Mouse (Mus musculus): ENCODE results near the gene Cpne9. TPM values are rescaled to one million over a fixed set of nuclear protein-coding genes. Genes with fewer than 3 reads are reported as not detected.

Cpne9 gene
- total RNA-seq, 1 experiment: 2.9 TPM

GRCm38 (mm10) chr6:113308141-113308540 lies 26.0 kb downstream of the Cpne9 start:
- no peak for TF ChIP-seq CHD2 (IDR thresholded peaks at IDR 0.05; ENCODE audit: low read depth, low read length)
- no peak for TF ChIP-seq HCFC1 (IDR thresholded peaks at IDR 0.05; ENCODE audit: borderline replicate concordance, insufficient read depth, low read length)
- no peak for TF ChIP-seq ZNF384 (IDR thresholded peaks at IDR 0.05; ENCODE audit: low read depth, low read length)
- TF ChIP-seq MAFK (IDR thresholded peaks at IDR 0.05; ENCODE audit: insufficient read depth, low read depth, low read length): no peak
- no peak for TF ChIP-seq ZC3H11A (IDR thresholded peaks at IDR 0.05; ENCODE audit: borderline replicate concordance, low read depth, low read length)
- in situ Hi-C loops (cut with MboI; ENCODE audit: low sequenced_read_pairs in 2 of 2, unreplicated experiment in 2 of 2): no loop called here
- no peak for DNase-seq (ENCODE audit: low read depth, low spot score)

GRCm38 (mm10) chr6:113315972-113316371 lies 33.9 kb downstream of the Cpne9 start:
- Histone ChIP-seq H3K36me3 (ENCODE audit: control insufficient read depth, insufficient read depth, low read length, poor library complexity, severe bottlenecking) (peaks cover 64% of the 10 kb centered on the region), H3K4me3 (ENCODE audit: insufficient read depth in 1 of 2, low read depth in 1 of 2, low read length in 2 of 2, poor library complexity in 1 of 2, severe bottlenecking in 1 of 2) (no peak overlapping the region), H3K4me1 (ENCODE audit: control insufficient read depth in 2 of 2, insufficient read depth in 2 of 2, low read length in 2 of 2, poor library complexity in 1 of 2) (no peaks in the 10 kb centered on the region), H3K9me3 (ENCODE audit: control insufficient read depth, insufficient read depth, low read depth, low read length) (no peaks in the 10 kb centered on the region), H3K27ac (ENCODE audit: insufficient read depth, low read depth, low read length, poor library complexity, severe bottlenecking) (no peak overlapping the region), H3K9ac (ENCODE audit: insufficient read depth, low read depth, low read length, poor library complexity, severe bottlenecking) (no peak overlapping the region)
- DNase-seq (ENCODE audit: low read depth, low spot score): no peak
- TF ChIP-seq ZC3H11A (IDR thresholded peaks at IDR 0.05; ENCODE audit: borderline replicate concordance, low read depth, low read length) (no peak), ZNF384 (IDR thresholded peaks at IDR 0.05; ENCODE audit: low read depth, low read length) (no peak), HCFC1 (IDR thresholded peaks at IDR 0.05; ENCODE audit: borderline replicate concordance, insufficient read depth, low read length) (no peak), CHD2 (IDR thresholded peaks at IDR 0.05; ENCODE audit: low read depth, low read length) (no peak), MAFK (IDR thresholded peaks at IDR 0.05; ENCODE audit: insufficient read depth, low read depth, low read length) (no peak)
- in situ Hi-C loops (cut with MboI; ENCODE audit: low sequenced_read_pairs in 2 of 2, unreplicated experiment in 2 of 2): no loop called here

More at GRCm38 (mm10) chr6:113308141-113308540, 26.0 kb downstream of the Cpne9 start:
- peaks cover 10% of the 10 kb centered on the region; the same call in 1 of the 2 replicates for H3K36me3 ChIP-seq (ENCODE audit: control insufficient read depth, insufficient read depth, low read length, poor library complexity, severe bottlenecking)
- H3K9me3 ChIP-seq (ENCODE audit: control insufficient read depth, insufficient read depth, low read depth, low read length): no peaks in the 10 kb centered on the region
- no peak overlapping the region for H3K27ac ChIP-seq (ENCODE audit: insufficient read depth, low read depth, low read length, poor library complexity, severe bottlenecking)
- peak overlapping the region; percentile 98 for H3K9ac ChIP-seq (ENCODE audit: insufficient read depth, low read depth, low read length, poor library complexity, severe bottlenecking)
- H3K4me3 ChIP-seq (ENCODE audit: insufficient read depth in 1 of 2, low read depth in 1 of 2, low read length in 2 of 2, poor library complexity in 1 of 2, severe bottlenecking in 1 of 2): peak overlapping the region; percentile 89 to 97
- H3K4me1 ChIP-seq (ENCODE audit: control insufficient read depth in 2 of 2, insufficient read depth in 2 of 2, low read length in 2 of 2, poor library complexity in 1 of 2): peaks cover 2 to 3% of the 10 kb centered on the region in 2 experiments; a peak in 2 of 4 replicates

GRCm38 (mm10) chr6:113326533-113327315 lies 44.6 kb downstream of the Cpne9 start, which contains the start of gene Ogg1:
TSS of gene Ogg1 (plus strand) at chr6:113326972.
- in situ Hi-C loops (cut with MboI; ENCODE audit: low sequenced_read_pairs in 2 of 2, unreplicated experiment in 2 of 2): no loop called here
- peak within 1 kb of the TSS; percentile 86 for H3K9ac ChIP-seq (ENCODE audit: insufficient read depth, low read depth, low read length, poor library complexity, severe bottlenecking)
- TF ChIP-seq ZC3H11A (IDR thresholded peaks at IDR 0.05; ENCODE audit: borderline replicate concordance, low read depth, low read length) (no peak), MAFK (IDR thresholded peaks at IDR 0.05; ENCODE audit: insufficient read depth, low read depth, low read length) (no peak), HCFC1 (IDR thresholded peaks at IDR 0.05; ENCODE audit: borderline replicate concordance, insufficient read depth, low read length) (peak; percentile 69; the same call in 1 of the 2 replicates), CHD2 (IDR thresholded peaks at IDR 0.05; ENCODE audit: low read depth, low read length) (0 out of 2 replicates have a peak, but pooled peaks have one; percentile 65)
- no peaks in the 10 kb centered on the region for H3K9me3 ChIP-seq (ENCODE audit: control insufficient read depth, insufficient read depth, low read depth, low read length)
- peak within 1 kb of the TSS; percentile 69 for H3K27ac ChIP-seq (ENCODE audit: insufficient read depth, low read depth, low read length, poor library complexity, severe bottlenecking)
- H3K4me1 ChIP-seq (ENCODE audit: control insufficient read depth in 2 of 2, insufficient read depth in 2 of 2, low read length in 2 of 2, poor library complexity in 1 of 2): no peaks in the 10 kb centered on the region
- peaks cover 25% of the 10 kb centered on the region for H3K36me3 ChIP-seq (ENCODE audit: control insufficient read depth, insufficient read depth, low read length, poor library complexity, severe bottlenecking)
- H3K4me3 ChIP-seq (ENCODE audit: insufficient read depth in 1 of 2, low read depth in 1 of 2, low read length in 2 of 2, poor library complexity in 1 of 2, severe bottlenecking in 1 of 2): peak within 1 kb of the TSS; percentile 76 to 80
- peak; percentile 96 for DNase-seq (ENCODE audit: low read depth, low spot score)

- Histone ChIP-seq H3K4me1 (ENCODE audit: control insufficient read depth in 2 of 2, insufficient read depth in 2 of 2, low read length in 2 of 2, poor library complexity in 1 of 2) (no peaks in the 10 kb centered on the region), H3K9ac (ENCODE audit: insufficient read depth, low read depth, low read length, poor library complexity, severe bottlenecking) (no peak overlapping the region), H3K9me3 (ENCODE audit: control insufficient read depth, insufficient read depth, low read depth, low read length) (no peaks in the 10 kb centered on the region), H3K36me3 (ENCODE audit: control insufficient read depth, insufficient read depth, low read length, poor library complexity, severe bottlenecking) (peaks cover 16% of the 10 kb centered on the region), H3K27ac (ENCODE audit: insufficient read depth, low read depth, low read length, poor library complexity, severe bottlenecking) (no peak overlapping the region), H3K4me3 (ENCODE audit: insufficient read depth in 1 of 2, low read depth in 1 of 2, low read length in 2 of 2, poor library complexity in 1 of 2, severe bottlenecking in 1 of 2) (no peak overlapping the region)
- TF ChIP-seq HCFC1 (IDR thresholded peaks at IDR 0.05; ENCODE audit: borderline replicate concordance, insufficient read depth, low read length) (no peak), ZC3H11A (IDR thresholded peaks at IDR 0.05; ENCODE audit: borderline replicate concordance, low read depth, low read length) (no peak), CHD2 (IDR thresholded peaks at IDR 0.05; ENCODE audit: low read depth, low read length) (no peak), MAFK (IDR thresholded peaks at IDR 0.05; ENCODE audit: insufficient read depth, low read depth, low read length) (no peak), ZNF384 (IDR thresholded peaks at IDR 0.05; ENCODE audit: low read depth, low read length) (no peak)
- no peak for DNase-seq (ENCODE audit: low read depth, low spot score)
- in situ Hi-C loops (cut with MboI; ENCODE audit: low sequenced_read_pairs in 2 of 2, unreplicated experiment in 2 of 2): no loop called here
Measured at GRCm38 (mm10) chr6:113329396-113329795, 47.3 kb downstream of the Cpne9 start.

All from ES-E14 (cell line).